Mouse (Mus musculus) megakaryocyte, embryonic 14.5 days (primary cell): Measurements from ENCODE around the gene Dnaaf3. TPM values are rescaled to one million over a fixed set of nuclear protein-coding genes. Genes with fewer than 3 reads are reported as not detected.
A peak's percentile ranks its signal among the peaks of the same experiment; 100 is the strongest.

Source experiments
- H3K27me3 ChIP-seq: replicated peaks from 2 replicates; pipeline ENCODE3; 2012; ENCODE audit warnings: inconsistent platforms
- H3K36me3 ChIP-seq: replicated peaks from 2 replicates; pipeline ENCODE3; 2012; ENCODE audit warnings: low read length, inconsistent platforms, mixed read lengths
- H3K4me1 ChIP-seq: 2 replicates; pipeline ENCODE4 v1.6.1; 2012; ENCODE audit warnings: inconsistent platforms
- H3K4me3 ChIP-seq: replicated peaks from 2 replicates; pipeline ENCODE3; 2012; ENCODE audit warnings: moderate library complexity, mild to moderate bottlenecking, inconsistent platforms
- H3K9me3 ChIP-seq: 2 replicates; pipeline ENCODE4 v1.6.1; 2012; ENCODE audit warnings: inconsistent platforms
- FLI1 ChIP-seq: IDR thresholded peaks from 2 replicates; pipeline ENCODE4 v1.6.1; 2012; ENCODE audit warnings: low read length, inconsistent platforms, mixed read lengths
- GATA1 ChIP-seq: IDR thresholded peaks from 3 replicates; pipeline ENCODE4 v1.6.1; 2012; ENCODE audit warnings: mixed read lengths, low read length, inconsistent platforms, borderline replicate concordance
- polyA plus RNA-seq: library from polyadenylated mRNA; stranded (reverse); fragments of >175 nt; gene quantifications from 2 replicates; pipeline ENCODE4 v1.2.3, GENCODE M21; 2012; ENCODE audit warnings: low replicate concordance; ENCODE audit not compliant: insufficient read depth

The Dnaaf3 gene
- polyA plus RNA-seq, 1 experiment = 5.0 TPM

DNA sequence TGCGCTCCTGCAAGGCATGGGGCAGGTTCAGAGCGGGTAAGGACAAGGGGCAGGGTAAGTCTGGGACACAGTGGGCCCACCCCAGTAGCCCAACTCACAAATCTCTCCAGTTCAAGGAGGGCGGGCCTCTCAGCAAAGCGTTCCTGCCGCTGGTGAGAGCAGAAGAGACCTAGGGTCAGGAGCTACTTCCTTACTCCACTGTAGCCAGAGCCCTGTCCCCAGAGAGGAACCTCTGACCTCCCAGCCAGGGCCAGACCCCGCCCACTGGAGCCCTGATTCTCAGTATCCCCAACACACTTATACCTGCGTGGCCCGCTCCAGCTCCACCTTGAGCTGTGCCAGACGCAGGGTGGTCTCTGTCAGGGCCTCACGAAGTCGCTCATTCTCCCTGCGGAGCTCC lies 50.0 kb downstream of the Dnaaf3 start:
- Histone ChIP-seq H3K4me3 (no peak overlapping the region), H3K36me3 (peaks cover 84% of the 10 kb centered on the region)
- TF ChIP-seq GATA1 (no peak), FLI1 (no peak)

DNA sequence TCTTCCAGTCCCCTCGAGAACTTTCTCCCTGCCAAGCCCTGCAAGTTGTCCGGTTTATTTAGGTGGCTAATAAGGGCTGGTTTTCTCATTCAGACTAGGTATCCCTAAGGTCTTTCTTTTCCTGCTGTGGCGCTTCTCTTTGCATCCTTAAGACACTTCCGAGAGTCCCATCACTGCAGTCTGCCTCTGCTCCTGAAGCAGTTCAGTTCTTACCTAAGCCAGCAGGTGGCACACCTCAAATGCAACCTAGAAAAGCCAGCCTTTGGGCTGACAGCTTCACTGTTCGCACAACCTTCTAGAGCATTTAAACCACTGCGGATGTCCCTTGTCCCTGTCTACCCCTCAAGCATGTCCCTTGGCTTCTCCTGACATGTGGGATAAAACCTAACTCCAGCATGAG lies 52.6 kb downstream of the Dnaaf3 start:
- Histone ChIP-seq H3K9me3 (peaks cover 6% of the 10 kb centered on the region), H3K36me3 (peaks cover 58% of the 10 kb centered on the region), H3K4me3 (no peak overlapping the region), H3K27me3 (peaks cover 45% of the 10 kb centered on the region), H3K4me1 (peaks cover 48% of the 10 kb centered on the region)
- TF ChIP-seq FLI1 (no peak), GATA1 (no peak)

More for the DNA sequence above, 50.0 kb downstream of the Dnaaf3 start:
- H3K27me3 ChIP-seq = peaks cover 25% of the 10 kb centered on the region
- peaks cover 55% of the 10 kb centered on the region for H3K4me1 ChIP-seq
- H3K9me3 ChIP-seq = no peaks in the 10 kb centered on the region

DNA sequence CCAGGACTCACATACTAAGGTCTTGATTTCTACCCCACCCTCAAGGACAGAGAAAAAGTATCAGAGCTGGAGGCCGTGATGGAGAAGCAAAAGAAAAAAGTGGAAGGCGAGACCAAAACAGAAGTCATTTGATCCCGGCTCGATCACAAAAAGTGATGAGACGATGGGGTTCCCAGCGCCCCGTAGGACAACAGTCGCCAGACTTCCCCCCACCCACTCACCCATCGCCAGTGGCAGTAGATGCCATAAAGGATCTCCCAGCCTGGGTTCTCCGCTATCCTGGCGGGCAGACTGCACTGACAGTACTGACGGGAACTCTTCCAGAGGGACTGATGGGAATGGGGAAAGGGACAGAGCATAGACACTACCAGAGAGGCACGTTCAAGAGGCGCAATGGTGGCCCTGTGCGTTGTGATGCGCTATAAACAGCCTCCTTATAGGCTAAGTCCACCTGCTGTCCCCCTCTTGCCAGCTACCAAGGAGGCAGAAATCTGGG lies 53.4 kb downstream of the Dnaaf3 start:
- Histone ChIP-seq H3K9me3 (peaks cover 7% of the 10 kb centered on the region), H3K4me3 (peak overlapping the region; percentile 72), H3K36me3 (peaks cover 49% of the 10 kb centered on the region), H3K27me3 (peaks cover 52% of the 10 kb centered on the region), H3K4me1 (peaks cover 57% of the 10 kb centered on the region)
- no peak for TF ChIP-seq FLI1
- no peak for TF ChIP-seq GATA1

- Histone ChIP-seq H3K27me3 (peaks cover 58% of the 10 kb centered on the region), H3K9me3 (peaks cover 13% of the 10 kb centered on the region), H3K4me3 (peak overlapping the region; percentile 59), H3K36me3 (peaks cover 43% of the 10 kb centered on the region), H3K4me1 (peaks cover 59% of the 10 kb centered on the region)
- TF ChIP-seq FLI1 (no peak), GATA1 (no peak)
These were observed 54.0 kb downstream of the Dnaaf3 start for GRCm38 (mm10) chr7:4478021-4478795.

GRCm38 (mm10) chr7:4473940-4474339 lies 58.3 kb downstream of the Dnaaf3 start:
- TF ChIP-seq FLI1 (no peak), GATA1 (no peak)
- H3K36me3 ChIP-seq = peaks cover 3% of the 10 kb centered on the region
- peaks cover 91% of the 10 kb centered on the region for H3K27me3 ChIP-seq
- H3K4me1 ChIP-seq = peaks cover 65% of the 10 kb centered on the region
- peaks cover 15% of the 10 kb centered on the region for H3K9me3 ChIP-seq
- peak overlapping the region; percentile 56 for H3K4me3 ChIP-seq

Other genes starting within 250 kb of the Dnaaf3 start
- gene Ncr1, start 194.7 kb downstream of the Dnaaf3 start, polyA plus RNA-seq = not detected in 2 replicates
- 6.8 and 11.2 TPM in 2 replicates for gene Gp6, start 134.7 kb downstream of the Dnaaf3 start, polyA plus RNA-seq
- 0.54 and 1.6 TPM in 2 replicates for gene Rdh13, start 86.8 kb downstream of the Dnaaf3 start, polyA plus RNA-seq
- not detected in 2 replicates for gene Eps8l1, start 71.8 kb downstream of the Dnaaf3 start, polyA plus RNA-seq
- gene Ppp1r12c, start 30.8 kb downstream of the Dnaaf3 start, polyA plus RNA-seq = 267 and 1,249 TPM in 2 replicates
- 38.2 TPM in 1 of 2 replicates, not detected in the other for gene Tnnt1, start 16.1 kb downstream of the Dnaaf3 start, polyA plus RNA-seq
- gene Tnni3, start 8.2 kb downstream of the Dnaaf3 start, polyA plus RNA-seq = 3.9 TPM in 1 of 2 replicates, not detected in the other
- gene Syt5, start 15.1 kb upstream of the Dnaaf3 start, polyA plus RNA-seq = 2.6 TPM in 1 of 2 replicates, not detected in the other
- 0.16 TPM in 1 of 2 replicates, not detected in the other for gene Ptprh, start 71.6 kb upstream of the Dnaaf3 start, polyA plus RNA-seq
- gene Tmem86b, start 99.0 kb upstream of the Dnaaf3 start, polyA plus RNA-seq = 5.3 and 15.1 TPM in 2 replicates
- 361 and 465 TPM in 2 replicates for gene Ppp6r1, start 126.6 kb upstream of the Dnaaf3 start, polyA plus RNA-seq
- gene Hspbp1, start 152.6 kb upstream of the Dnaaf3 start, polyA plus RNA-seq = 71.8 and 116 TPM in 2 replicates
- 0.08 TPM in 1 of 2 replicates, not detected in the other for gene Brsk1, start 158.2 kb upstream of the Dnaaf3 start, polyA plus RNA-seq
- 0.43 TPM in 1 of 2 replicates, not detected in the other for gene Tmem150b, start 192.8 kb upstream of the Dnaaf3 start, polyA plus RNA-seq
- 241 and 733 TPM in 2 replicates for gene Kmt5c, start 207.7 kb upstream of the Dnaaf3 start, polyA plus RNA-seq
- gene Cox6b2, start 220.6 kb upstream of the Dnaaf3 start, polyA plus RNA-seq = 47.7 and 94.6 TPM in 2 replicates
- not detected in 2 replicates for gene Fam71e2, start 238.8 kb upstream of the Dnaaf3 start, polyA plus RNA-seq